Mouse (Mus musculus) brain, embryonic 14.5 days (tissue): Measurements from ENCODE around the gene H2-M10.2.

ENCODE experiments used
- CTCF ChIP-seq: fragments of 200-500 bp; IDR thresholded peaks from 2 replicates; pipeline ENCODE4 v1.5.1; 2012; ENCODE audit warnings: inconsistent platforms, mild to moderate bottlenecking, moderate library complexity, borderline replicate concordance; ENCODE audit not compliant: insufficient read depth, insufficient read length; ENCODE audit errors: extremely low read depth
- POLR2A ChIP-seq: fragments of 200-500 bp; IDR thresholded peaks from 2 replicates; pipeline ENCODE4 v1.6.1; 2012; ENCODE audit warnings: mild to moderate bottlenecking, inconsistent platforms, borderline replicate concordance; ENCODE audit not compliant: poor library complexity, insufficient read depth, insufficient read length, severe bottlenecking; ENCODE audit errors: extremely low read depth

DNA sequence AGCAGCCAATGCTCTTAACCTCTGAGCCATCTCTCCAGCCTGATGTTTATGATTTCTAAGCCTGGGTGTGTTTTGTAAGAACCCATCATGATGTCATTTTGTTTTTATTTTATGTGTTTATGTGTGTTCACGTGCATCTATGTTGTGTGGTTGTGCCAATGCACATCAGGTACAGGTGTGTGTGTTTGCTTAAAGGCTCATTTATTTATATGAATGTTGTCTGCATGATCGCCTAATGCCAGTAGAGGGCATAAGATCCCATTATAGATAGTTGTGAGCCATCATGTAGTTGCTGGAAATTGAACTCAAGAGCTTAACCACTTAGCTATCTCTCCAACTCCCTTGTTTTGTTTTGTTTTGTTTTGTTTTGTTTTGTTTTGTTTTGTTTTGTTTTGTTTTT lies 40.5 kb downstream of the H2-M10.2 start:
- no peak for TF ChIP-seq CTCF
- TF ChIP-seq POLR2A = no peak
